Mouse (Mus musculus) pancreas, adult 10 weeks (tissue): ENCODE measurements around the gene Serpine1. TPM values are rescaled to one million over a fixed set of nuclear protein-coding genes. Genes with fewer than 3 reads are reported as not detected.

Experiments used
- polyA plus RNA-seq: library from polyadenylated mRNA; stranded (reverse); fragments of 350-450 nt; fragmentation: Illumina TruSeq; extraction: RNeasy Lipid Tissue Mini Kit (QIAGEN cat#74804); gene quantifications from one replicate; pipeline ENCODE4 v1.2.3, GENCODE M21; 2015; ENCODE audit warnings: low read depth, low replicate concordance; ENCODE audit not compliant: insufficient read depth

Serpine1 gene
- 2.3 TPM for polyA plus RNA-seq

GRCm38 (mm10) chr5:137072079-137072960 lies at the start of gene Serpine1:
Serpine1 (minus strand) TSS chr5:137072268.

GRCm38 (mm10) chr5:137115866-137116847 lies 44.1 kb upstream of the Serpine1 start, which contains the start of gene Trim56:
Trim56 (minus strand) TSS chr5:137116209.

GRCm38 (mm10) chr5:137045402-137046323 lies 26.4 kb downstream of the Serpine1 start, which contains the start of gene Ap1s1:
Ap1s1 (minus strand) TSS chr5:137046135.

GRCm38 (mm10) chr5:137026092-137026491 lies 46.0 kb downstream of the Serpine1 start, which contains the start of gene Vgf:
Vgf (plus strand) TSS chr5:137026392.

Other genes with a start within 250 kb of the Serpine1 start
- not detected for gene Col26a1, start 189.1 kb downstream of the Serpine1 start, polyA plus RNA-seq
- gene Ift22, start 164.1 kb downstream of the Serpine1 start, polyA plus RNA-seq, result 3.5 TPM
- 33.6 TPM for gene Fis1, start 119.0 kb downstream of the Serpine1 start, polyA plus RNA-seq
- 14.4 TPM for gene Cldn15, start 105.7 kb downstream of the Serpine1 start, polyA plus RNA-seq
- gene Plod3, start 85.2 kb downstream of the Serpine1 start, polyA plus RNA-seq, result 17.5 TPM
- gene Znhit1, start 84.2 kb downstream of the Serpine1 start, polyA plus RNA-seq, result 18.3 TPM
- gene Vgf, start 45.9 kb downstream of the Serpine1 start, polyA plus RNA-seq, result not detected
- 15.1 TPM for gene Ap1s1, start 26.1 kb downstream of the Serpine1 start, polyA plus RNA-seq
- gene Trim56, start 43.9 kb upstream of the Serpine1 start, polyA plus RNA-seq, result 5.6 TPM
- not detected for gene Muc3, start 77.1 kb upstream of the Serpine1 start, polyA plus RNA-seq
- gene Muc3a, start 140.1 kb upstream of the Serpine1 start, polyA plus RNA-seq, result not detected
- gene Ache, start 215.3 kb upstream of the Serpine1 start, polyA plus RNA-seq, result 3.5 TPM
- gene Ufsp1, start 222.4 kb upstream of the Serpine1 start, polyA plus RNA-seq, result 2.3 TPM
- gene Srrt, start 235.4 kb upstream of the Serpine1 start, polyA plus RNA-seq, result 77.8 TPM
- gene Trip6, start 242.1 kb upstream of the Serpine1 start, polyA plus RNA-seq, result 8.1 TPM